Mouse (Mus musculus): ENCODE measurements around the gene Fam234a.
"Not testable (repeated sequence)": the region's sequence is repeated elsewhere in the genome, so short reads cannot be mapped to it uniquely, and the experiment has no call there.

The Fam234a gene

DNA sequence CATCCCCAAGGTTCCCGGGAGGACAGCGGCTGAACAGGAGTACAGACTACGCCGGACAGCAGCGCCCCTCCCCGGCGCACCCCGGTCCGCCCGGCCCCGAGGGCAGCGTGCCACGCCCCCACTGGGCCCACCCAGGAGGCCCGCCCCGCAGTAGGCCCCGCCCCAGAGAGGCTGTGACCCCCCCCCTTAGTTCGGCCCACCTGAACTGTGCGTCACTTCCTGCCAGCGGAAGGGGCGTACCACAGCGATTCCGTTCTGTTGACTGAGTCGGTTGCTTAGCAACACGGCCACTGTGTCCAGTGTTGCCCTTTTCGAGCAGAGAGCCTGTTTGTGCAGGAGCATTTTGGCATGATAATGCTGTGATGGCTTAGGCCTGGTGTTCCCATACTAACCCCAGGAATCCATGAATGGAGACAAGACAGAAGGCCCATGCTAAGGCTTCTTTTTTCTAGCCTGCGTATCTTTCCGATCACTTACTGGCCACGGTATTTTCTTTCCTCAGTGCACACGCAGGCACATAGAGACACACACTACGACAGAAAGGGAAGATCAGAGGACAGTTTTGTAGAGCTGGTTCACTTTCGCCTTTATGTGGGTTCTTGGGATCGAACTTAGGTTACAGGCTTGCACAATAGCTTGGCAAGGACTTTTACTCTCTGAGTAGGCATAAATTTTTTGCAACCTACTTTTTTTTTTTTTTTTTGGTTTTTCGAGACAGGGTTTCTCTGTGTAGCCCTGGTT is at the start of gene Fam234a:
TSS of gene Fam234a (minus strand) at position 142 of the 741 bp plus-strand sequence.
- peak; percentile 93 for DNase-seq

DNA sequence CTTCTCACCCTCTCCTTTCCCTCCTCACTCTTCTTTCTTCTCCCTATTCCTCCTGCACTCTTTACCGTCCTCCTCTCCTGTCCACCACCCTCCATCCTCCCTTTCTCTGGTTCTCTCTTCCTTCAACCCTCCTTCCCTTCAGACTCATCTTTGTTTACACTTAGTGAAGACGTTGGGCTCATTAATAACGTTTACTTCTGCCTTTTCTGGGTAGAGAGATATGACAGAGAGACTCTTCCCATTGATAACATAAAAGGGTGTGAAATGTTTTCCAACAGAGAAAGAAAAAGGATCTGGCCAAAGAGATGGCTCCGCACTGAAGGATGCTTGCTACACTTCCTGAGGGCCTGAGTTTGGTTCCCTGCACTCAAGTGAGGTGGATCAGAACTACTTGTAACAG is 45.4 kb upstream of the Fam234a start:
- DNase-seq: no peak

GRCm38 (mm10) chr17:26286199-26286955 is 42.3 kb upstream of the Fam234a start:
- DNase-seq: peak; percentile 22

DNA sequence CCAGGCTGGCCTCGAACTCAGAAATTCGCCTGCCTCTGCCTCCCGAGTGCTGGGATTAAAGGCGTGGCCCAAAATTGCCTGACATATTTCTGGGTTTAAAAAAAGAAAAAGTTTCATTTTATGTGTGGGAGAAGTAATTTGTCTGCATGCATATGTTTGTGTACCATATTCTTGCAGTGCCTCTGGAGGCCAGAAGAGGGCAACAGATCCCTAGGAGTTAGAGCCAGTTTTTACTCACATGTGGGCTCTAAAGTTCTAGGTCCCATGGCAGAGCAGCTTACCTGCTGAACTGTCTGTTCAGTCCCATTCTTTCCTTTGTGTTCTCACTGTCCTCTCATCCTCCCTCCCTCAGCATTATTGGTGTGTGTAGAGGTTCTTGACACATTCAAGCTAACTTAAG is 32.7 kb upstream of the Fam234a start:
- no peak for DNase-seq

- DNase-seq: no peak
These were observed 31.9 kb upstream of the Fam234a start for GRCm38 (mm10) chr17:26275933-26276332.

- no peak for DNase-seq
These were observed 28.5 kb upstream of the Fam234a start for GRCm38 (mm10) chr17:26272586-26272985.

DNA sequence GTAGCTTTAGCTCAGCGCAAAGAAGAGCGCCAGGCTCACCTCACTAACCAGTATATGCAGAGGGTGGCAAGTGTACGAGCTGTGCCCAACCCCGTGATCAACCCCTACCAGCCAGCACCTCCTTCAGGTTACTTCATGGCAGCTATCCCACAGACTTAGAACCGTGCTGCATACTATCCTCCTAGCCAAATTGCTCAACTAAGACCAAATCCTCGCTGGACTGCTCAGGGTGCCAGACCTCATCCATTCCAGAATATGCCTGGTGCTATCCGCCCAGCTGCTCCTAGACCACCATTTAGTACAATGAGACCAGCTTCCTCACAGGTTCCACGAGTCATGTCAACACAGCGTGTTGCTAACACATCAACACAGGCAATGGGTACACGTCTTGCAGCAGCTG is 25.5 kb upstream of the Fam234a start:
- not testable (repeated sequence) for DNase-seq

DNA sequence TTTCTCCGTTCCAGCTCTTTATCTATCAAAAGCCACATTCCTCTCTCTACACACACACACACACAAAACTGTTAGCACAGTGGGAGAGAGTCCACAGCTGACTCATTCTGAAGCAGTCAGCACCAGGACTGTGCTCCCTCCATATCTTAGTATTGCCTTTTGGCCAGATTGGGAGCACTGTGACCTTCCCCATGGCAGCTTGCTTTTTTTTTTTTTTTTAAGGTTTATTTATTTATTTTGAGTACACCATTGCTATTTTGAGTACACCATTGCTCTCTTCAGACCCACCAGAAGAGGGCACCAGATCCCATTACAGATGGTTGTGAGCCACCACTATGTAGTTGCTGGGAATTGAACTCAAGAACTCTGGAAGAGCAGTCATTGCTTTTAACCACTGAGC is 24.8 kb upstream of the Fam234a start:
- no peak for DNase-seq

- DNase-seq: no peak
These were observed 18.3 kb upstream of the Fam234a start for GRCm38 (mm10) chr17:26262384-26262783.

- DNase-seq: no peak
These were observed 17.8 kb upstream of the Fam234a start for GRCm38 (mm10) chr17:26261826-26262225.

- DNase-seq: no peak
These were observed 11.3 kb upstream of the Fam234a start for GRCm38 (mm10) chr17:26255313-26255712.

GRCm38 (mm10) chr17:26253399-26253798 is 9.4 kb upstream of the Fam234a start:
- DNase-seq: no peak

- DNase-seq: peak; percentile 91
These were observed 8.7 kb upstream of the Fam234a start, which contains the start of gene Luc7l for GRCm38 (mm10) chr17:26252539-26253251. Gene Luc7l, plus strand, starts transcription at chr17:26252896.

DNA sequence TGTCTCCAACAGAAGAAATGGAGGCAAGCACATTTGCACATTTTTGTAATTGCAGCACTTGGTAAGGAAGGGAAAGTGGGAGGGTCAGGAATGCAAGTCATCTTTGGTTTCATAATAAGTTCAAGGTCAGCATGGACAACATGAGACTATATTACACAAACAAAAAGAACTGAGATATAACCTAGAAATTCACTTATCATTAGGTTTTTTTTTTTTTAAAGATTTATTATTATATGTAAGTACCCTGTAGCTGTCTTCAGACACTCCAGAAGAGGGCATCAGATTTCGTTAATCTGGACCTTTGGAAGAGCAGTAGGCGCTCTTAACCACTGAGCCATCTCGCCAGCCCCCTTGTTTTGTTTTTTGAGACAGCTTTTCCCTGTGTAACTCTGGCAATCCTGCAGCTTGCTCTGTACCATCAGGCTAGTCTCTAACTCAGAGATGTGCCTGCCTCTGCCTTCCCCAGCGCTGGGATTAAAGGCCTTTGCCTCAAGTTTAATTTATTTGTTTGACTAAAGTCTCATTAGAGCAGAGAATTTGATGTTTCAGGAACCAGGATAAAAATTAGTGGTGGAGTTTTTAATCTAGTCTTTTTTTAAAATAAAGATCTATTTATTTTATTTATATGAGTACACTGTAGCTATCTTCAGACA is 8.0 kb upstream of the Fam234a start:
- no peak for DNase-seq

GRCm38 (mm10) chr17:26243471-26244100 is 456 bp downstream of the Fam234a start:
- no peak for DNase-seq

DNA sequence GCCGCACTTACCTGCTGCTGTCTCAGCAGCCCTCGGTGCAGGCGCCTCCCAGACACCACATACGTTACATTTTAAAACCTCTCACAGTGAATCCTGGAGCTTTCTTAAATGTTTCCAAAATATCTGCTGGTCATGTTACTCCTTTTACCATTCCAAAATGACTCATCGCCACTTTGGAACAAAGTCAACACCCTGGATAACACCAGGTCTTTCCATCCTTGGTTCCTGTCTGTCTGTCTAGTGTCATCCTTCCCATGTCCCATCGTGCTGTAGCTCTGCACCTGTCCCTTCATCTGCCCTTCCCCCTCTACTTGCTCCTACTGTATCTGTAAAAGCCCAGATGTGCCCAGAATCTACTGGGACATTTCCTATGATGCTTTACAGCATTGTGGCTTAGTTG is 3.1 kb downstream of the Fam234a start:
- no peak for DNase-seq

- no peak for DNase-seq
These were observed 3.8 kb downstream of the Fam234a start for GRCm38 (mm10) chr17:26240120-26240790.

GRCm38 (mm10) chr17:26239551-26239950 is 4.5 kb downstream of the Fam234a start:
- no peak for DNase-seq

DNA sequence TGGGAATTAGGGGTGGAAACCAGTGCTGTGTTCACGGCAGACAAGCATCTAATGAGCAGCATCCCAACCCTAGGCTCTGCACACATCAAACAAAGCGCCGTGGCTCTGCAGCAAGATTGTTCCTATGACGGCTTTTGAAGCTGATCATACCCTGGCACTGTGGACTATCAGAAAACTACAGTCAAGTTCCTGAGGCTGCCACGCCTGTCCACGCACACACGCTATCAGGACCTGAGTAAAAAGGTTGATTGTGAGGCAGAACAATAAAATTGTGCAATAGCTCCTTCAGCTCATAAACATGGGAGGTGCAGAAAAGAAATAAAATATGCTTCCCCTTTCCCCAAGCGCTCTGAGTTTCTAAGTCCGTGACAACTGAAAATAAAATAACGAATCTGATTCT is 6.4 kb downstream of the Fam234a start:
- DNase-seq: no peak

GRCm38 (mm10) chr17:26235077-26235815 is 8.8 kb downstream of the Fam234a start:
- DNase-seq: no peak

- no peak for DNase-seq
These were observed 9.7 kb downstream of the Fam234a start for GRCm38 (mm10) chr17:26234386-26234785.

Measured in cerebellum, adult 11-12 months (tissue).